Mouse (Mus musculus) heart, embryonic 11.5 days (tissue): ENCODE results near the gene Opn1sw. TPM values are rescaled to one million over a fixed set of nuclear protein-coding genes. Genes with fewer than 3 reads are reported as not detected.
"Not testable (repeated sequence)": the region's sequence is repeated elsewhere in the genome, so short reads cannot be mapped to it uniquely, and the experiment has no call there.

Source experiments
- ATAC-seq: fragments of 200-750 bp; cut with Nextera tagmentation; replicated peaks from 2 replicates; pipeline ENCODE4 v1.8.0; 2017; ENCODE audit warnings: moderate library complexity; ENCODE audit not compliant: insufficient number of reproducible peaks, low FRiP score, low TSS enrichment
- H3K27ac ChIP-seq: fragments of 300-500 bp; sonication (generic); 2 replicates; pipeline ENCODE4 v1.5.1; 2014; ENCODE audit warnings: mild to moderate bottlenecking, low read depth, low read length
- H3K27me3 ChIP-seq: fragments of 300-500 bp; sonication (generic); 2 replicates; pipeline ENCODE4 v1.6.1; 2014; ENCODE audit warnings: mild to moderate bottlenecking, low read length, mixed read lengths; ENCODE audit not compliant: control insufficient read depth, insufficient read depth
- H3K36me3 ChIP-seq: fragments of 300-500 bp; sonication (generic); 2 replicates; pipeline ENCODE4 v1.6.1; 2014; ENCODE audit warnings: mild to moderate bottlenecking, low read length, moderate library complexity, mixed read lengths; ENCODE audit not compliant: control insufficient read depth, insufficient read depth
- H3K4me1 ChIP-seq: fragments of 300-500 bp; sonication (generic); 2 replicates; pipeline ENCODE4 v1.6.1; 2014; ENCODE audit warnings: low read length; ENCODE audit not compliant: control insufficient read depth, insufficient read depth
- H3K4me2 ChIP-seq: fragments of 300-500 bp; sonication (generic); 2 replicates; pipeline ENCODE4 v1.6.1; 2014; ENCODE audit warnings: mild to moderate bottlenecking, moderate library complexity
- H3K4me3 ChIP-seq: fragments of 300-500 bp; sonication (generic); 2 replicates; pipeline ENCODE4 v1.5.1; 2014; ENCODE audit warnings: low read depth, low read length
- H3K9ac ChIP-seq: fragments of 300-500 bp; sonication (generic); 2 replicates; pipeline ENCODE4 v1.6.1; 2014; ENCODE audit warnings: mild to moderate bottlenecking, low read depth, low read length, moderate library complexity
- H3K9me3 ChIP-seq: fragments of 300-500 bp; sonication (generic); replicated peaks from 2 replicates; pipeline ENCODE4 v1.6.1; 2016; ENCODE audit warnings: low read length; ENCODE audit not compliant: control insufficient read depth
- WGBS: fragments of 180-500 bp; shearing (Covaris S2); extraction: QIAGEN DNeasy Blood & Tissue Kit; methylation state at CpG from one replicate; pipeline ENCODE4 v1.1.7; 2014; ENCODE audit not compliant: insufficient replicate concordance; 5-methylcytosine and 5-hydroxymethylcytosine counted together
- polyA plus RNA-seq: library from polyadenylated mRNA; unstranded; fragments of >200 nt; fragmentation: Nextera tagmentation; extraction: Ambion mirVana; gene quantifications from 2 replicates; pipeline ENCODE4 v1.2.1, GENCODE M21; 2014

Opn1sw gene
- polyA plus RNA-seq, 1 experiment from 2014 or later = 0.27 TPM

DNA sequence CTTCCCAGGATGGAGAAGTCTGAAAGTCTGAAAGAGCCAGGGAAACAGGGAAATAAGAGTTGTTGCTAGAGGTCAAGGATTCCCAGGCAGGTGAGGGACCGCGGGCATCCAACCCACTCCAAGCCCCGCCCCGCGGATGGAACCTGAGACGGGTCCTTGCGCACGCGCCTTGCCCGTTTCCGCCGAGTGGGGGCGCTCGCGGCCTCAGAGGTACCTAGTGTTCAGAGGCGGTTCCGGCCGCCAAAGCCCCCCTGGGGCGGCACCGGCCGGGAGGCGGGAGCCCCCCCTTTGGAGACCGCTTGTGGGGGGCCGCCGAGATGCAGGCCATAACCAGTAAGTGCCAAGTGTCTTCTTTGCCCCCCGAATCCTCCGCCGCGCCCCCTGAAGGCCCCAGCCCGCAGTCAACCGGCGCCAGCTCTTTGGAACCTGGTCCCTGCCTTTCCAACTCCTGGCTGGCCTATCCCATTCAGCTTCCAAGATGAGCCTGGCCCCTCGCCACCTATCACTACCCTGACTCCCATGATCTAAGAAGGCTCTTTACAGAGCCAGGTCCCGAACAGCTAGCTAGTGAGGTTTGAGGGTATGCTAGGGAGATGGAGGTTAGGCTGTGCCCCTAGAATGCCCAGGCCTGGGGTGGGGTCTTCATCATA lies 14.6 kb upstream of the Opn1sw start:
- Histone ChIP-seq H3K4me1 (no peaks in the 10 kb centered on the region), H3K4me3 (no peak overlapping the region), H3K27me3 (peaks cover 10% of the 10 kb centered on the region; the same call in 1 of the 2 replicates), H3K36me3 (no peaks in the 10 kb centered on the region), H3K4me2 (peak overlapping the region; percentile 35), H3K27ac (no peak overlapping the region), H3K9me3 (no peaks in the 10 kb centered on the region), H3K9ac (no peak overlapping the region)
- WGBS = 7% methylated on average over 33 of the region's 34 CpGs
- ATAC-seq = no peak

DNA sequence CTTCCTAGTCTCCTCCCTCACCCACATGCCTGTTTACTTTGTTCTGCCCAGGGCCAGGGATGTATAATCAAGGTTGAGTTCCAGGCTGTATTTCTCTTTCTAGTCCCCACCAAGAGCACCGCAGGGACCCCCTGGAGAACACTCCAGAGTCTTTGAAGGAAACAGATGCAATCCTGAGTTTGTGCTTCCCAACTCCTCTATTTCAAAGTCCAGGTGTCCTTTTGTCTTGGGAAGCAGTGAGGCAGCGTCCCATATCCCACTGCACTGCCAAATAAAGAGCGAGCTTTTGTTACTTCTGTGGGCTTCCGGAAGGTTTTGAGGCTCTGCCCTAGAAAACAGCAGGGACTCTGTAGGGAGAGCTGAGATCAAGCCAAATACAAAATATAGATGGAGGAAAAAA lies 11.6 kb upstream of the Opn1sw start:
- Histone ChIP-seq H3K4me3 (no peak overlapping the region), H3K36me3 (no peaks in the 10 kb centered on the region), H3K9ac (no peak overlapping the region), H3K4me1 (peaks cover 12% of the 10 kb centered on the region), H3K27me3 (peaks cover 10% of the 10 kb centered on the region), H3K9me3 (no peaks in the 10 kb centered on the region), H3K27ac (no peak overlapping the region), H3K4me2 (no peak overlapping the region)
- 80% methylated on average over 4 of the region's 4 CpGs for WGBS
- ATAC-seq = no peak

DNA sequence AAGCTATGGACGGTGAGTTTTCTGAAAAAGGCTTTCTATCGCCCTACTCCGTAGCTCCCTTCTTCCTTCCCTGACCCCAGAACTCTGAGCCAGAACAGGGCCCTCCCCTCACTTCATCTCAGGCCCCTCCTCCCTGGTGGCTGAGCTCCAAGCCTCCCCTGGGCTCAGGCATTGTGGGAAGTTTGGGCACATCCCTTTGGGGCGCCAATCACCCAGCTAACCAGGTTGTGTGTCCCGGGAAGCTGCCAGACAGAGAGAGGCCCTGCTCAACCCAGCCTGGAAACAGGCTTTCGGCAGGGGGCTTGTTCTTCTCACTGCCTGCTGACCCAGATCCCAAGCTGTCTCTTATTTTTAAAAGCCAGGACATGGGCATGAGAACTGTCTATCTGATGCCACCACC lies 9.3 kb upstream of the Opn1sw start:
- ATAC-seq = no peak
- Histone ChIP-seq H3K27me3 (peaks cover 14% of the 10 kb centered on the region), H3K36me3 (no peaks in the 10 kb centered on the region), H3K9me3 (no peaks in the 10 kb centered on the region), H3K4me3 (peak overlapping the region; percentile 74), H3K9ac (peak overlapping the region; percentile 74; the same call in 1 of the 2 replicates), H3K4me1 (peaks cover 12% of the 10 kb centered on the region), H3K4me2 (peak overlapping the region; percentile 86), H3K27ac (no peak overlapping the region)
- WGBS = 14% methylated on average over 6 of the region's 6 CpGs

DNA sequence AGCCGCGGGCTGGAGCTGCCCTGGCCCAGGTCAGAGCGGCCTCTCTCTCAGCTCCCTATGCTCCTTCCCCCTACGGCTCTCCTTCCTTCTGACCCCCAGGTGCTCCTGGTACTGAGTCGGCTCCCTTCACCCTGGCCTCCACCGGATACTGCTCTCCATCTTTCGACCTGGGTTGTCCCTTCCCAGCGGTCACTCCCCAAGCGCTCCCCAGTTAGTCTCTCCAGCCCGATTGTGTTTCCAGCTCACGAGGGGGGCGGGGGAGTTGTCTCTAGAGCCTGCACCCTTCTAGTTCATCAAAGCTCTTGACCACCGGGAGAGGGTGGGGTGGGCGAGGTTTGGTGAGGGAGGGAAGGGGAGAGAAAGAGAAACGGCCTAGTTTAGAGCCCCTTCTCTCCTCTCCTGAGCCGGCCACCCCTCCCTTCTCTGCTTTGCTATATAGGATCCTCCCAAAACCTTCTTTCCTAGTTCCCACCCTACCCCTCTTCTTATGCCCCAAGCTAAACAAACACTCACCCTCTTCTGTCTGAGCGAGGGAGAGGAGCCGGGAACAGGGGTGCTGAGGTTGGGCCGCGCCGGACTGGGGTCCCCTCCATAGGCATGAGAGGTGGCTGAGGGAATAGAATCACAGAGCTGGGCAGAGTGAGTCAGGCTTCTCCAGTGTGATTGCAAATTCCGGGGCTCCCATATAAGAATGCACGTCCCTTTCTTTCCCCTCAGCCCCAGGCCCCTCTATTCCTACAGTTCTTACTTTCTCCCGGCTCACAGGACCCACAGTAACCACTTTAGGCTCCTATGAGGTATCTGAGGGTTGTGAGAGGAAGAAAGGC lies 8.7 kb upstream of the Opn1sw start:
- H3K4me2 ChIP-seq = peak overlapping the region; percentile 86
- peak; percentile 57; the same call in 1 of the 2 replicates for ATAC-seq
- peak overlapping the region; percentile 74 for H3K9ac ChIP-seq
- WGBS = 2% methylated on average over 23 of the region's 24 CpGs
- peaks cover 12% of the 10 kb centered on the region for H3K4me1 ChIP-seq
- H3K36me3 ChIP-seq = no peaks in the 10 kb centered on the region
- no peaks in the 10 kb centered on the region for H3K9me3 ChIP-seq
- peak overlapping the region; percentile 74 for H3K4me3 ChIP-seq
- H3K27ac ChIP-seq = peak overlapping the region; percentile 51; the same call in 1 of the 2 replicates
- H3K27me3 ChIP-seq = peaks cover 11% of the 10 kb centered on the region

DNA sequence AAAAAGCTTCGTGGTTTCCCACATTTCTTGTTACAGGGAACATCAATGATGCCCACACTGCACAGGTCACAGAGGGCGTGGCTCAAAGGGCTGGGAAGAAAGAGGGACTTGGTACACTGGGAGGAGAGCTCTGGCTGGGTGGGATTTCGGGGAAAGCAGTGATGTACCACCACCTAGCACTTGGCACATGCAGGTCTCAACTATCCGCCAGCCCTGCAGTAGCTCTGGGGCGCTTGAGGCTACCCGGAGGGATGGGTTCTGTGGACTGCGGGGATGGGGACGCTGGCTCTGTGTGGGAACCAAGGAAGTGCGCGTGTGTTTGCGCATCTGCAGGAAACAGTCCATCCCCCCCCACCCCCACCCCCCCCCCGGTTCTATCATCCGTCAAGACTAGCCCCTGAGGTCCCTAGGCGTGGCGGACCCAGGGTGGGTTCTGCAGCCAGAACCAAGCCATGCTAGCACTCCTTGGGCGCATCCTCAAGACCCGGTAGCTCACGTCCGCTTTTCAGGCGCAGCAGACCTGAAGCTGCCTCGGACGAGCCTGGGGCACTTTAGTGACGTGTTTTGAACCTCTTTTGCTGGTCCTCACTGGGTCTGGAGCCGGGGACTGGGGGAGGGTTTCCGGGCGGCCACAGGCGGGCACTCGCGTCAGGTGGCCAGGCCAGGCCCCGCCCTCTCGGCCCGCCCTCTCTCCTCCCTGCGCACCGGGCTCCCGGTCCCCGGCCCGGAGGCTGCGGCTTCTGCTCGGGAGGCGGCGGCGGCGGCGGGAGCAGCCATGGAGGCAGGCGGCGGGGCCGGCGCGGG lies 7.8 kb upstream of the Opn1sw start, which contains the start of gene Ccdc136:
TSS of gene Ccdc136 (plus strand) at position 400 of the 804 bp plus-strand sequence.
- Histone ChIP-seq H3K36me3 (no peaks in the 10 kb centered on the region), H3K4me1 (peaks cover 12% of the 10 kb centered on the region), H3K27ac (peak within 1 kb of the TSS; percentile 51; the same call in 1 of the 2 replicates), H3K4me2 (peak within 1 kb of the TSS; percentile 86), H3K4me3 (peak within 1 kb of the TSS; percentile 74), H3K9ac (peak within 1 kb of the TSS; percentile 74), H3K27me3 (peaks cover 8% of the 10 kb centered on the region; the same call in 1 of the 2 replicates), H3K9me3 (no peaks in the 10 kb centered on the region)
- ATAC-seq = peak; percentile 85
- WGBS = under 1% methylated on average over 37 of the region's 49 CpGs

DNA sequence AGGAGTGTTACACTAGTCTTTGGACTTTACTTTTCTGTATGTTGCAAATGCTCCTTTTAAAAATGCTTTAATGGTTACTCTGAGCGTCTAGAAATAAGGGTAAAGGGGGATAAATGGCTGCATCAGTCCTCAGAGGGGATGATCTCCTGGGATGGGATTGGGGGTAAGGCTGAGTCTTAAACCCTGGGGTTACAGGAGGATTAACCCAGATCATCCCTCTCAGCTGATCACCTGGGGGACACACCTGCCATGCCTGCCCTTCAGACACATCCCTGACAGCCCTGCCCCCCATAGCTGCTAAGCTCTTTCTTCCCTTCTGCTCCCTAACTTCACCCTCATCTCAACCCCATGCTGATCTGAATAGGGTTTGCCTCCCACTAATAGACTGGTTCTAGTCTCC lies 6.0 kb upstream of the Opn1sw start:
- ATAC-seq = no peak
- Histone ChIP-seq H3K4me3 (no peak overlapping the region), H3K36me3 (no peaks in the 10 kb centered on the region), H3K4me1 (peaks cover 12% of the 10 kb centered on the region), H3K4me2 (no peak overlapping the region), H3K27ac (no peak overlapping the region), H3K9me3 (no peaks in the 10 kb centered on the region), H3K9ac (no peak overlapping the region), H3K27me3 (peaks cover 6% of the 10 kb centered on the region; the same call in 1 of the 2 replicates)
- 57% methylated on average over 1 of the region's 1 CpGs for WGBS

DNA sequence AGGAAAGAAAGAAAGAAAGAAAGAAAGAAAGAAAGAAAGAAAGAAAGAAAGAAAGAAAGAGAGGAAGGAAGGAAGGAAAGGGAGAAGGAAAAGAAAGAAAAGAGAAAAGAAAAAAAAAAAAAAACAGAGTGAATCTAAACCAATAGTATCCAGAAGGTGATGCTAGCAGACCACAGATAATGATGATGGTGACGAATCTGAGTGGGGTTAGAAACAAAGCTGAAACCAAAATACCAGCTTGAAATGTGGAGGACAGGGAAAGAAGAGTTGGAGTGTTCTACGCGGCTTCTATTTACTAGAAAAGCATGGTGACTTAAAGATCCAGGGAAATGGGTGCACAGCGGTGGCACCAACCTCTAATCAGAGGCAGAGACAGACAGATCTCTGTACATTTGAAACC lies 3.5 kb upstream of the Opn1sw start:
- Histone ChIP-seq H3K4me3 (no peak overlapping the region), H3K27me3 (peaks cover 3% of the 10 kb centered on the region; the same call in 1 of the 2 replicates), H3K27ac (no peak overlapping the region), H3K36me3 (no peaks in the 10 kb centered on the region), H3K4me2 (no peak overlapping the region), H3K4me1 (peaks cover 22% of the 10 kb centered on the region), H3K9ac (no peak overlapping the region), H3K9me3 (no peaks in the 10 kb centered on the region)
- no peak for ATAC-seq
- WGBS = 65% methylated on average over 4 of the region's 4 CpGs

DNA sequence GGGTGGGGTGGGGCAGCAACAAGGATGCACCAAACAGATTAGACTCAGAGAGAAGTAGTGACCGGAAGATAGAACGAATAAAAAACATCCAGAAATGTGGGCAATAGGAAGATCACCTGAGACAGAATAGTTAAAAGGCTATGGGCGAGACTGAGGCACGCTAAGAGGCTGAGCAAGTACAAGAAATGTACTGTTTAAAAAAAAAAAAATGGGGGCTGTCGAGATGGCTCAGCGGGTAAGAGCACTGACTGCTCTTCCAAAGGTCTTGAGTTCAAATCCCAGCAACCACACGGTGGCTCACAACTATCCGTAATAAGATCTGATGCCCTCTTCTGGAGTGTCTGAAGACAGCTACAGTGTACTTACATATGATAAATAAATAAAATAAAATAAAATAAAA lies 3.0 kb upstream of the Opn1sw start:
- not testable (repeated sequence) for H3K36me3 ChIP-seq, H3K9ac ChIP-seq, H3K4me2 ChIP-seq, H3K27me3 ChIP-seq, H3K9me3 ChIP-seq, H3K27ac ChIP-seq, ATAC-seq, H3K4me3 ChIP-seq
- H3K4me1 ChIP-seq = peaks cover 25% of the 10 kb centered on the region
- WGBS = 72% methylated on average over 8 of the region's 8 CpGs
